Mouse (Mus musculus) lung, postnatal 36 days (tissue): ENCODE measurements around the gene Ppie.
"Not testable (repeated sequence)": the region's sequence is repeated elsewhere in the genome, so short reads cannot be mapped to it uniquely, and the experiment has no call there.

Source experiments
- DNase-seq: peaks from one replicate; pipeline ENCODE4 v3.0.0; 2022; ENCODE audit warnings: mixed read lengths

The Ppie gene

DNA sequence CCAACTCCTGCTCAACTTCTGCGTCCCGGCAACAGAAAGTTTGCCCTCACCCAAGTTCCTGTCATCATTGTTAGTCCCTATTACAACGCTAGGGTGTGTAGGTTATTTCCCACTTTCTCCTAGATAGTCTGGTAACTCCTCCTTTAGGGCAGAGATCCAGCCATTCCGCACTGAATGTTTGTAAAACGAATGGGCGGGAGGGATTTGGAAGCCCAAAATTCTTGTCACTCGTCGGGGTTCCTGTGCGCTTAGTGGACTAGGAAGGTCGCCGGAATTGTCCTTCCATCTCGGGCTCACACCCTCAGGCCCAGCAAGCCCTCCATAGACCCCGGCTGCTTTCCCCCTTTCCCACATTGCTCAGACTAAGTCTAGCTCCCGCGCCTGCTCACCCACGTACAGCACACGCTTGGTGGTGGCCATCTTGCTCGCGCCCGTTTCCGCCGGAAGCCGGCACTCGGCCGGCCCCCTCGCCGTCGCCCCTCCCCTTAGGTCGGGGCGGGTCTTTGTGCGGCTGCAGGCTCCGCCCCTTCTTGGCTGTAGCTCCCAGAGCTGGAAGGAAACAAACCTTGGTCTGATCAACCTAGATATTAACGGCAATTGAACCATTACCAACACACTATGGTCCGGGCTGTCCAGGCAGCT is at the start of gene Ppie:
Gene Ppie, minus strand, starts transcription at position 439 of the 642 bp plus-strand sequence.
- DNase-seq = peak; percentile 78

DNA sequence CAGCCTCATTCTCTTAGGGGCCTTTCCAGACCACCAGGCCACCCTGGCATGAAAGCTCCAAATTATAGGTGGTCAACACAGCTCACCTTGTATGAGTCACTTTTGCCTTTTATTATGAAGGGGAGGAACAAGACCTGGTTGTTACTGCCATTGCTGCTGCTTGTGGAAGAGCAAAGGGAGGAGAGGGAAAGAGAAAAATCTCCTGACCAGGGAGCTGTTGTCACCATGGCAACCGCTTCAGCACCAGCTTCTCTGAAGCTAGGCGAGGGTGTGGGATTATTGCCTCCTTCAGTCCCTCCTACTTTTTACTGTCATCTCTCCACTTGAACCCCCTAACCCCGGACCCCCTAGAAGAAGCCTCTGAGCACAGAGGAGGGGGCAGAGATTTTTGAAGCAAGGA is 45.1 kb upstream of the Ppie start:
- no peak for DNase-seq

DNA sequence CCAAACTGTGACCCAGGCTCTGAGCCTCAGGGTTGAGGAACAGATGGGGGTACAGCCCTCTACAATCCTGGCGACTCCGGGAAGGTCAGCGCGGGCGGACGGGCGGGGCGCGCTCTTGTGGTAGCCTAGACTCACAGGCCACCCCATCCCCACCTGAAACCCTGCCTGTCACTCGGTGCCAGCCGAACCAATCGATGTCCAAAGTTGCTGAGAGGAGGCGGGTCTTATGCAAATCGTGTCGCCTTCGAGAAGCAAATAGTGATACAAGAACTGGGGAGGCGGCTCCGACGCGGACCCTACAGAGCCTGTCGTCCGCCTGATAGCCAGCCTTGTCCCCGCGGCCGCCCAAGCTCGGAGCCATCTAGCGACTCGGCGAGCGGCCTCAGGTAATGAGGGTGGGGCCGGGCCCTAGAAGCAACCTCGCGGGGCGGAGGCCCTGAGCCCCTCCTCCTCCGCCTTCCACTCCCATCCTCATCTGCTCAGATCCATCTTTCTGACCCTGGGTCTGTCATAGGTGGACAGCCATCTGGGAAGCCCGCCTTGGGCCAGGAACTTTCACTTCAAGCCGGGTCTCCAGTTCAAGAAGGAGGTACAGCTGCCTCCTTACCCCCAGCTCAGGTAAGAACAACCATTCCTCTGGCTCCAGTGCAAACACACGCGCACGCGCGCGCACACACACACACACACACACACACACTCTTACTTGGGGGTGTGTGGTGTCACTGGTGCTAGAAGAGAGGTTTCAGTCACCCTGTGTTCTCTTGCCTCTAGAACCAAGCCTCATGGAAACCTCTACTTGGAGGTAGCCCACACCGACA is 43.7 kb upstream of the Ppie start:
- peak; percentile 73 for DNase-seq

DNA sequence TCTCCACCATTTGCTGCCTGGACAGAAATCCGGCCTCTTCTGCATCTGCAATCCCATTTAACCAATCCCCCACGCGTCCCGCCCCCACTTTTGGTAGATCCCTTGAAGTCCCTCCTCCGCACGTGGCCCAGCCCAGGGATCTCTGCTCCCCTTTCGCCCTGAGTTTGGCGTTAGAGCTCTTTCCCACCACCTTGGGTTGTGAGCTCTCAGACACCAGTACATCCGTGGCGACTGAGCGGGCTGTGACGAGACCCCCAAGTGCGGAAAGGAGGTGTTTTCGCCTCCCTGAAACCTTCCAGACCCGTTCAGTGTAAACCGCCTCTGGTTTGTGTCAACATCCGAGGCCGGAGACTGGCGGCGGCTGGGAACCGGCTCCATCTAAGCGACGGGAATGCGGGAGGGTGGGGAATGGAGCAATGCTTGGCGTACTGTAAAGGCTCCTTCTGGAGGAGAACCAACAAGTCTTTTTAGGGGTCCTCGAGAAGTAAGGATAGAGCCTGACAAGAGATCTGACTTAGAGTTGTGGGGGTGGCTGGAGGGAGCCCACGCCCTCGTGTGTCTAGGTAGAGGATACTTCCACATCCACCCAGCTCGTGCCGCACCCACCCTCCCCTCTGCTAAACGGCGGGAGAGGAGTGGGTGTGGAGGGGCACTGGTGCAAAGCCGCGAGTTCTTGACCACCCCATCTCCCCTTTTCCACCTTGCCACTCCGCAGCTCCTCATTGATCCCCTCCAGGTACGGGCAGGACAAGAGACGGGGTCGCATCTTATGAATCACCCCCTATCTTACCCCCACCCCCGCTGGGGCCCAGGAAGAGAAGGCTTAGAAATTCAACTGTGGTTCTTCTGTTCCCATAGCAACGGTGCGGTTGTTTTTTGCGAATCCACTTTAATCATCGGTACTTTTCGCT is 42.8 kb upstream of the Ppie start, which contains the start of gene Hpcal4:
Gene Hpcal4, plus strand, starts transcription at position 900 of the 911 bp plus-strand sequence.
- peak; percentile 25 for DNase-seq

DNA sequence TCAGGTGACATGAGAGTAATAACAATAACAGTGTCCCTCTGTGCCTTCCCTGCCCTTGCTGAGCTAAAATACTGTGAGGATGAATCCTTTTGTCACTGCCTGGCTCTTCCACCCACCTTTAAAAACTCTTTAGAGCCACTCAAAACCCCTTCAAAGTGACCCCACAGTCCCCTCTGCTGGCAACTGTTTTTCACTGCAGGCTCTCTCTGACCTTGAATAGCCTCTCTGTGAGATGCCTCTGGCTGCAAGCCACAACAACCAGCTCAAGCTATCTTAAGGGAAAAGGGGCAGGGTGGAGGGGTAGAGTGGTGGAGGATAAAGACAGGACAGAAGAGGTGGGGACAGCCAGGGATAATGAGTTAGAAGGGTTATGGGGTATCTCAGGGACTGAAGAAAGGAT is 32.1 kb upstream of the Ppie start:
- no peak for DNase-seq

DNA sequence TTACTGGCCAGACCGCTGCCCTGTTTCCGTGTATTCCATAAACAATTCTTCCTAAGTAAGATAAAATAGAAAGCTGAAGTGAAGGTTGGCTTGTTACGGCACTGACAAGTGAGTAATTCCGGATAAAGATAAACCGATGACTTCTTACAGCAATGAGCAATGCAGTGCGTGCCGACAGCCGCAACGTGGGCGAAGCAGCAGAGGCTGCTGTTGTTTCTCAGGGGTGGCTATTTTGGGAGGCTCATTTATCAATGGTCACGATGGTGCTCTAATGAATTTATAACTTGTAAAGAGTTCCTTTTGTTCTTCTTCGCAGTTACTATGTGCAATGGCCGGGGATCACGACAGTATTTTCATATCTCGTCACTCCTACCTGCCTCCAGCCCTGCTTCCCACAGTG is 24.4 kb upstream of the Ppie start:
- DNase-seq = no peak

DNA sequence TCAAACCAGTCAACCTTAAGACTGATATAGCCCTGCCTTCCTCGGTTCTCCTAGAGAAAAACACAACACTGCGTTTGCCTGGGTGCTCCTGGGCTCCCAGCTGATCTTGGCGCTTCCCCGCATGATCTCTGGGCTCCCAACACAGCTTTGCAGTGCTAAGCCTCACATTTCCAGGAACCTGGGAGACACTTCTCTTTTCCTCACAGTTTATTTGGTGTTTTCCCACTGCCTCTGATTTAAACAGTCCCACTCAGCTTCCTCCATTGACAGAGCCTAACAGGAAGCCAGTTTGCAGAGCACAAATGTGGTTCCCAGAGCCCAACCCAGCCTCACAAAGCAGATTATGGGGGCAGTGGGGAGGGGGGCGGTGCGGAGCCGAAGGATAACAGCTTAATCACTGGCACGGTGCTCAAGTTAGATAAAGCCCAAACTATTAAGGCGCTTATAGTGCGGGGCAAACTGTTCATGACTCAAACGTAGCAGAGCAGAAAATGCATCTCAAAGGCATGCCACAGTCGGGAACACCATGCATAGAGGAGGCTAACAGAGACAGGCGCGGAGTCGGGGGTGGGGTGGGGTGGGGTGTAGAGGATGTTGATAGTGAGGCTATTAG is 22.7 kb upstream of the Ppie start:
- no peak for DNase-seq

DNA sequence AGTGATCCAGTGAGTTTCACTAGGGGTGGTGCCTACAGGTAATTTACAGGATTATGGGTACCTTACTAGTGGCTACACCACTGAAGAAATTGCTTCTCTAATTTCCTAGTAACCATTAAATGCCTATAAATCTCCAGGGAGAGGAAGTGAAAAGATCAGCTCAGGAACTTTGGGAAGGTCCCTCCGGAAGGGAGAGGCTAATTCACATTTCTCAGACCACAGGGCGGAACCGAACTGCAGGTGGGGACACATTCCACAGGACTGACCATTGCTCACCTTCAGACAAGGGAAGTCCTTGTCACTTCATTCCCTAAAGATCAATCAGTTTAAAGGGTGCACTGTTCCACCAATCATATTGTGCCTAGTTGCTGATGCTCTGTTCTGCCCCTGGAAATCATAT is 21.5 kb upstream of the Ppie start:
- DNase-seq = not testable (repeated sequence)

DNA sequence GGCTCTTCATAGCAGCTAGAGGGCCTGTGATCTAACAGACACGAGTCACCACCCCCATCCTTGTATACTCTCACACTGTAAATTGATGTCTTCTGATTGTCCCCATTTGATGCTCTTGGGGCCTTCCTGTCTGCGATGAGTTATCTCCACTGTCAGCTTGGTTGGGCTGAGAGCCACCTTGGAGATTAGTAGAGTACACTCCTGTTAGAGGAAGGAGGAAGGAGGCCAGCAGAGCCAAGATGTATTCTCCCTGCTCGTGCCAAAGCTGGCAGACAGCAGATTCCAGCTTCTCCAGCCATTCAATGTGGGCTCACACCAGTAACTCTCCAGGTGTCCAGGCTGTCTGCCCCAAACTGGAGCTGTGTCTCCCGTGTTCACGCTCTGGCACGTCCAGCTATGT is 20.8 kb upstream of the Ppie start:
- DNase-seq = no peak

DNA sequence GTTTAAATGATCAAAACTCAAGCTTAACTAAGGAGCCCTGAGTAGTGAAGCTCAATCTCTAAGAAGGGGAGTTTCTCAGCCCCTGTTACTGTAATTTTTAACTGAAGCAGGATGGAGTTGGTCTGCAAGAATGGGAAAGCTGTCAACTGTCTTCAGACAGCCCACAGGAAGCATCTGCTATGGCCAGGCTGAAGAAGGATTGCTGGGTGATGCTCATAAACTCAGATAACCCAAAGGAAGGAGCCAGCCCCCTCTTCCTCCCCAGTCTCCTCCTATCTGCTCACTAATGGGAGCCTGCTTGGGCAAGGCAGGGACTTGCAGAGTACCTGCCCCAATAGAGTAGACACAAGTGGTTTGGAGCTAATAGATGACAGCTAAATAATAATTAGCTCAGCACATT is 16.1 kb upstream of the Ppie start:
- no peak for DNase-seq

DNA sequence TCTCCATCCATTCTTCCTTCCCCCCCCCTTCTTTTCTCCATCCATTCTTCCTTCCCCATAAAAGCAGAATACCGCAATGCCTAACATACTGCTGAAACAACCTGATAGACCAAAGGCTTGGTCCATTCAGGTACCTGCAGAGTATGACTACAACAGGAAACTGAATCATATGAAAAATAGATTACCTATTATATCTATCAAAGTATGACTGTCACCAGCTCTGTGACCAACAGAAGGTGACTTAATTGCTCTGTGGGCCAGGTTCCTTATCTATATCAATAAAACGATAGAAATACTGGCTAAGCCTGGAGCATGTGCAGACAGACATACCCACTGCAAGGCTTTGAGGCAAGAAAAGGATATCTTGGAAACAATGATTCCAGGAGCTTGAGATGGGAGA is 15.7 kb upstream of the Ppie start:
- DNase-seq = no peak

DNA sequence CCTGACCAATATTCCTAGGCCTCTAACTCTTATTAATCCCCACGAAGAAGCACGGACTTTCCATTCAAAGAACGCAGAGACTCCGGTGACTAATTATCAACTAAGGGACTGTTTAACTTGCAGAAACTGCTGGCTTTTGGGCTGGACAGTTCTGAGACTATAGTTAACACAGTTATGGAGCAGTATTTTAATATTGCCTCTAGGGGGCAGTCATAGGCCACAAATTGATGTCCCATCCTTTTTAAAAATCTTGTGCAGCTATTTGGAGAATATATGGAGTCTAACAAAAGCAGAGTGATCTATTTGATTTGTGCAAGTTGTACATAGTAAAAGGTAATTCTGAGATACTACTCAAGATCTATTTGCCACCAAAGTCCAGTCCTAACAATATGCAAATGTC is 15.3 kb upstream of the Ppie start:
- DNase-seq = peak; percentile 42

DNA sequence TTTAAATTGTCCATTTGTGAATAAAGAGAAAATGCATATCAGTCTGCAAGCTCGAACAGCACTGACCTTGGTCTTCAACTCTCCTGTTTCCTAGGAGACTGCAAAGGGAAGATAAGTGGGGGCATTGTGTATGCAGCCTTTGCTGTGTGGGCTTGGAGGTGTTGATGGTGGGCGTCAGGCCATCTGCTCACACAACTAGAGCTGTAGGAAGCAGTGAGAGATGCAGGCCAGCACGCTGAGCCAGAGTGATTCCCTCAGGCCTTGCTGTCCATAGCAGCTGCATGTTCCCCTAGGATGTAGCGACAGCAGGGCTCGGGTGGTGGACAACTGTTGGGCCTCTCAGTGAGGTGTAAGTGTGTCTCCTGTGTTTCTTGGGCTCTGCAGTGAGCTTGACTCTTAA is 13.2 kb upstream of the Ppie start:
- no peak for DNase-seq

DNA sequence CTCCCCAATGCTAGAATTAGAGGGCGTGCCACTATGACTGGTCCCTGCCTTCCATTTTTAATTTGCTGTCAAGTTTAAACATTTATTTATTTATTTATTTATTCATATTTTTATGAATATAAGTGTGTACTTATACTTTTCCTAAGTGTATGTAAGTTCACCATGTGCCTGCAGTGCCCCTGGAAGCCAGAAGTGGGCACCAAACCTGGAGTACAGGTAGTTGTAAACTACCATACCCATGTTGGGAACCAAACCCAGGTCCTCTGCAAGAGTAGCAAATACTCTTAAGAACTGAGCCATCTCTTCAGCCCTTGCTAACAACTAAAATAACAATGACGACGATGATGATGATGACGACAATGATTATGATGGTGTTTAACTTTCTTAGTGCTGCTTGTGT is 12.3 kb upstream of the Ppie start:
- DNase-seq = no peak

DNA sequence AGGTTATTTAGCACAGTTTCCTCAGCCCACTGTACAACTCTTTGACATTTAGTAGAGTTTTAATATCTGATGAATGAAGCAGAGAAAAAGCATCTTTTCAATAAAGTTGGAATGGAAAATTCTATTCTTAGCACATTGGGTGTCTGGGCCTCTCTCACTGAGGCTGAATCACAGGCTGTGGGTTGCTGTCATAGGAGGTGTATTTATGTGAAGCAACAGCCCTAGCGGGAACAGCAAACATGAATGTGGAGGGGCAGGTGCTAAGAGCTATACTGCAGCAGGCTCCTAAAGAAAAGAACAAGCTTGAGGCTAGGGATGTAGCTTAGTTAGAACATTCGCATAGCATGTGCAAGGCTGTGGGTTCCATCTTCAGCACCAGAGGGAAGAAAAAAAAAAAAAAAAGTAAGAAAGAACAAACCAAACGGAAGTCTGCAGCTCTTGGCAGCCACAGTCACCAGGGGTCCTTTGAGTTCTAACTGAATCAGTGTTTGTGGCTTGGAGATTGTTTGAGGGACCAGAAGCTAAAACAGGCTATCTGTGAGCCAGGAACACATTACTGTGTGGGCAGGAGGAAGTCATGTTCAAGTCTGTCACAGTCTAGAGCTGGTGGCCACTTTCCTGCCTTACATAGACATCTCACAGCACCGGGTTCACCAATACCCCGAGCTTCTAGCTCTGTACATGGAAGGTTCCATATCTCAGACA is 7.8 kb upstream of the Ppie start:
- DNase-seq = no peak

DNA sequence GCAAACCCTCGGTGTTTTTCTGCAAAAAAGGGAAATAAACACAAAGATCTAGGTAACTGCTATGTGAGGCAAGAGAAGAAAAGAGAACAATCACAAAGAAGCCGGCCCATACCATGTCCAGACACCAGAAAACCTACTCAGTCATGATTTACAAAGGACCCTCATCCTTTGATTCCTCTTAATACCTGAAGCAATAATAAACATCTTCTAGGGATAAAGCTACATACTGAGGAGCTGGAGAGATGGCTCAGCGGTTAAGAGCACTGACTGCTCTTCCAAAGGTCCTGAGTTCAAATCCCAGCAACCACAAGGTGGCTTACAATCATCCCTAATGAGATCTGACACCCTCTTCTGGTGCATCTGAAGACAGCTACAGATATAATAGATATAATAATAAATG is 2.2 kb downstream of the Ppie start:
- DNase-seq = no peak

DNA sequence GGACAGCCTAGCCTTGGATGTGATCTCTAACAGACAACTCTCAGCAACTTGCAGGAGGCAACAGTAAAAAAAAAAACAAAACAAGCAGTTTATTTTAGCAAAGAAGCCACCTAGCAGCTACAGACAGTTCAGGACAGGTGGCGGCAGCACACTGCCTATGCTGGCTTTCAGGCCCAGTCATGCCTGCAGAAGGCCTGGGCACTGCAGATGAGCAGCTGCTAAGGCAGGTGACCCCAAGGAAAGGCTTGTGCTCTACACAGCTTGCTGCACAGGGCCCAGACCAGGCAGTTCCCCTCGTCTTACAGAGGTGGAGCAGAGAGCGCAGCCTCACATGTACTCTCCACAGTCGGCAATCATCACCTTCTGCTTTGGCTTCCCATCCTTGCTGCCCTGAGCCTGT is 12.7 kb downstream of the Ppie start:
- no peak for DNase-seq

DNA sequence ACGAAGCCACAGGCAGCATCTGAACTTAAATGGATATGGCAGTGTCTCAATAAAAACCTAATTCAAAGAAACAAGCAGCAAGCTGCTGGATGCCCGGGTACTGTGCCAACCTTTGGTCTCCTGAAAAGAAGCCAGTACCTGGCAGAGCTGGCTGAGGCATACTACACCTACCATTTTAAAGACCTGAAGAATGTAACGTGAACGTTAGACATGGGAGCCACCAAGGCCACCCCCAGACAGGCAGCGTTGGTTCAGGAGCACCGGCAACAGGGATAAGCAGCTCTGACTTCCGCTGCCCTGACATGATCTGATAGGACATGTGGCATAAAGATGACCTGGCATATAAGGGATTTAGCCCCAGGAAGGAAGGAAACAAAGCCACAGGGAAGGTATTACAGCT is 13.1 kb downstream of the Ppie start:
- no peak for DNase-seq

DNA sequence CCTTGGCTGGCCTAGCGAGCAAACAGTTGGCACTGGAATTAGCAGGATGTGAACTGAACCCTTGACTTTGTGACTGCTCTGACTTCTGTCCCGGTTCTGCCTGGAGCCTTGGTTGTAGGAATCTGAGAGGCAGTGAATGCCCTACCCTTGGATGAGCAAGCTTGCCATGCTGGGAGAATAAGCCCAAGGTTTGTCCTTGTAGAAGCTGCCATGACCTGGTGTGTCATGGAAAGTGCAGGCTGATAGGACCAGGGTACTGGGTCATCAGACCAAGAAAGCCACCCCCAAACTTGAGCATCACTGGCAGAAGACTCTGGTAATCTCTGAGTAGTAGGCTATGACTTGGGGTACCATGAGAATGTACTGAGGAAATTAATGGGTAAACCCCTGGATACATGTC is 18.5 kb downstream of the Ppie start:
- no peak for DNase-seq

DNA sequence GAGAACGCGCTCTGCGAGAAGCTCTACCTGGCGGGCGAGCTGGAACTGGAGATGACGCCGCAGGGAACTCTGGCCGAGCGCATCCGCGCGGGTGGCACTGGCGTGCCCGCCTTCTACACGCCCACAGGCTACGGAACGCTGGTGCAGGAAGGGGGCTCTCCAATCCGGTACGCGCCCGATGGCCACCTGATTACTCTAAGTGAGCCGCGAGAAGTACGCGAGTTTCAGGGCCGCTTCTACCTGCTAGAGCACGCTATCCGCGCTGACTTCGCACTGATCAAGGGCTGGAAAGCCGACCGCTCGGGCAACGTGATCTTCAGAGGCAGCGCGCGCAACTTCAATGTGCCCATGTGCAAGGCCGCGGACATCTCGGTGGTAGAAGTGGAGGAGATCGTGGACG is 23.1 kb downstream of the Ppie start:
- not testable (repeated sequence) for DNase-seq

DNA sequence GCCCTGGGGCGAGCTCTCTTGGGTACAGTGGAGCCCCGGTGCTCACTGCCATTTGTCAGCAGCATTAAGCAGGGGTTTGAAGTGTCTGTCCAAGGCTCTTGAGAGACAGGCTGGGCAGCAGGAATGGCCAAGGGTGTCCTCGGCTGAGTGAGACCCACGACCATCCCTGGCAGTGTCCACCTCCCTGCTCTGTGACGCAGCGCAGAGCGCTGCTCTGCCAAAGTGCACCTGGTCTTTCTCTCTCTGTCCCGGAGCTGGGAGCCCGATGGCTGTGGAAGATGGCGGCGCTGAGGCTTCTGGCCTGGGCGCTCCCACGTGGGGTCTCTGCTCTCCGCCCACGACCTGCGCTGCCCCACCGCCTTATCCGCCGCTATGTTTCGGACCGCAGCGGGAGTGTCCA is 23.7 kb downstream of the Ppie start, which contains the start of gene Oxct2b:
Gene Oxct2b, plus strand, starts transcription at position 256 of the 400 bp plus-strand sequence.
- no peak for DNase-seq

DNA sequence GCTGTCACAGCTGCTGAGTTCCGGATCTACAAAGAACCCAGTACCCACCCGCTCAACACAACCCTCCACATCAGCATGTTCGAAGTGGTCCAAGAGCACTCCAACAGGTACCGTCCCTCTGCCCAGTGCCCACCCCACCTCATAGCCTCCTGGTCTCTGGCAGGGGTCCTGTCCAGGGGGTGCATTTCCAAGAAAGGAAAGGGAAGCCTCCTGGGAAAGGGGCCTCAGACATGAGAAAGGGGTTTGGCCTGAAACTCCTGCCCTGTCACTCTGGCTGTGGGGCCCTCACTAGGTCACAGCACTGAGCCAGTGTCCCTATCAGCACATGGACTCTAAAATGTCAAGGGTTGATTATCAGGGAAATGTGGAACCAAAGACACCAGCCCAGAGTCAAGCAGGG is 25.1 kb downstream of the Ppie start:
- not testable (repeated sequence) for DNase-seq
